Mouse (Mus musculus) heart, embryonic 11.5 days (tissue): ENCODE results near the gene Fcgrt. TPM values are rescaled to one million over a fixed set of nuclear protein-coding genes. Genes with fewer than 3 reads are reported as not detected.

Experiments
- ATAC-seq: fragments of 200-750 bp; cut with Nextera tagmentation; replicated peaks from 2 replicates; pipeline ENCODE4 v1.8.0; 2017; ENCODE audit warnings: moderate library complexity; ENCODE audit not compliant: insufficient number of reproducible peaks, low FRiP score, low TSS enrichment
- H3K27ac ChIP-seq: fragments of 300-500 bp; sonication (generic); 2 replicates; pipeline ENCODE4 v1.5.1; 2014; ENCODE audit warnings: mild to moderate bottlenecking, low read depth, low read length
- H3K27me3 ChIP-seq: fragments of 300-500 bp; sonication (generic); 2 replicates; pipeline ENCODE4 v1.6.1; 2014; ENCODE audit warnings: mild to moderate bottlenecking, low read length, mixed read lengths; ENCODE audit not compliant: control insufficient read depth, insufficient read depth
- H3K36me3 ChIP-seq: fragments of 300-500 bp; sonication (generic); 2 replicates; pipeline ENCODE4 v1.6.1; 2014; ENCODE audit warnings: mild to moderate bottlenecking, low read length, moderate library complexity, mixed read lengths; ENCODE audit not compliant: control insufficient read depth, insufficient read depth
- H3K4me1 ChIP-seq: fragments of 300-500 bp; sonication (generic); 2 replicates; pipeline ENCODE4 v1.6.1; 2014; ENCODE audit warnings: low read length; ENCODE audit not compliant: control insufficient read depth, insufficient read depth
- H3K4me2 ChIP-seq: fragments of 300-500 bp; sonication (generic); 2 replicates; pipeline ENCODE4 v1.6.1; 2014; ENCODE audit warnings: mild to moderate bottlenecking, moderate library complexity
- H3K4me3 ChIP-seq: fragments of 300-500 bp; sonication (generic); 2 replicates; pipeline ENCODE4 v1.5.1; 2014; ENCODE audit warnings: low read depth, low read length
- H3K9ac ChIP-seq: fragments of 300-500 bp; sonication (generic); 2 replicates; pipeline ENCODE4 v1.6.1; 2014; ENCODE audit warnings: mild to moderate bottlenecking, low read depth, low read length, moderate library complexity
- H3K9me3 ChIP-seq: fragments of 300-500 bp; sonication (generic); replicated peaks from 2 replicates; pipeline ENCODE4 v1.6.1; 2016; ENCODE audit warnings: low read length; ENCODE audit not compliant: control insufficient read depth
- WGBS: fragments of 180-500 bp; shearing (Covaris S2); extraction: QIAGEN DNeasy Blood & Tissue Kit; methylation state at CpG from one replicate; pipeline ENCODE4 v1.1.7; 2014; ENCODE audit not compliant: insufficient replicate concordance; 5-methylcytosine and 5-hydroxymethylcytosine counted together
- polyA plus RNA-seq: library from polyadenylated mRNA; unstranded; fragments of >200 nt; fragmentation: Nextera tagmentation; extraction: Ambion mirVana; gene quantifications from 2 replicates; pipeline ENCODE4 v1.2.1, GENCODE M21; 2014

Fcgrt gene
- polyA plus RNA-seq, 1 experiment from 2014 or later, result 15.1 TPM

GRCm38 (mm10) chr7:45056329-45056971 is 47.2 kb downstream of the Fcgrt start:
- H3K9me3 ChIP-seq, result no peaks in the 10 kb centered on the region
- no peak overlapping the region for H3K27ac ChIP-seq
- no peak overlapping the region for H3K4me2 ChIP-seq
- H3K9ac ChIP-seq, result no peak overlapping the region; the same call in 1 of the 2 replicates
- H3K4me1 ChIP-seq, result peaks cover 5% of the 10 kb centered on the region
- WGBS, result 62% methylated on average over 14 of the region's 14 CpGs
- no peak overlapping the region for H3K4me3 ChIP-seq
- ATAC-seq, result no peak
- H3K27me3 ChIP-seq, result no peaks in the 10 kb centered on the region
- H3K36me3 ChIP-seq, result no peaks in the 10 kb centered on the region

- Histone ChIP-seq H3K4me1 (peaks cover 5% of the 10 kb centered on the region; the same call in 1 of the 2 replicates), H3K36me3 (peaks cover 12% of the 10 kb centered on the region), H3K4me3 (peak overlapping the region; percentile 85), H3K4me2 (peak overlapping the region; percentile 99), H3K9ac (peak overlapping the region; percentile 93), H3K27me3 (no peaks in the 10 kb centered on the region), H3K9me3 (no peaks in the 10 kb centered on the region), H3K27ac (peak overlapping the region; percentile 99)
- WGBS, result 0% methylated on average over 33 of the region's 33 CpGs
- peak; percentile 92 for ATAC-seq
Observed at GRCm38 (mm10) chr7:45053931-45054510, 49.6 kb downstream of the Fcgrt start.

GRCm38 (mm10) chr7:45053117-45053930 is 50.3 kb downstream of the Fcgrt start:
- WGBS, result under 1% methylated on average over 37 of the region's 59 CpGs
- ATAC-seq, result peak; percentile 41
- peak overlapping the region; percentile 99 for H3K4me2 ChIP-seq
- peak overlapping the region; percentile 93 for H3K9ac ChIP-seq
- H3K9me3 ChIP-seq, result no peaks in the 10 kb centered on the region
- no peaks in the 10 kb centered on the region for H3K27me3 ChIP-seq
- peaks cover 5% of the 10 kb centered on the region; the same call in 1 of the 2 replicates for H3K4me1 ChIP-seq
- H3K36me3 ChIP-seq, result peaks cover 19% of the 10 kb centered on the region
- peak overlapping the region; percentile 99 for H3K27ac ChIP-seq
- peak overlapping the region; percentile 85 for H3K4me3 ChIP-seq

GRCm38 (mm10) chr7:45052862-45053116 is 50.9 kb downstream of the Fcgrt start, which contains the start of gene Prr12:
TSS of gene Prr12 (minus strand) at chr7:45052881.
- Histone ChIP-seq H3K9me3 (no peaks in the 10 kb centered on the region), H3K9ac (peak within 1 kb of the TSS; percentile 93), H3K4me3 (peak within 1 kb of the TSS; percentile 85), H3K36me3 (peaks cover 25% of the 10 kb centered on the region), H3K27ac (peak within 1 kb of the TSS; percentile 99), H3K27me3 (no peaks in the 10 kb centered on the region), H3K4me2 (peak within 1 kb of the TSS; percentile 99), H3K4me1 (peaks cover 5% of the 10 kb centered on the region; the same call in 1 of the 2 replicates)
- WGBS, result 0% methylated on average over 14 of the region's 18 CpGs
- no peak for ATAC-seq

GRCm38 (mm10) chr7:45052181-45052861 is 51.3 kb downstream of the Fcgrt start:
- H3K9ac ChIP-seq, result peak overlapping the region; percentile 93
- no peaks in the 10 kb centered on the region for H3K27me3 ChIP-seq
- peak overlapping the region; percentile 85 for H3K4me3 ChIP-seq
- H3K36me3 ChIP-seq, result peaks cover 29% of the 10 kb centered on the region
- WGBS, result under 1% methylated on average over 36 of the region's 38 CpGs
- H3K9me3 ChIP-seq, result no peaks in the 10 kb centered on the region
- peak overlapping the region; percentile 99 for H3K4me2 ChIP-seq
- peak overlapping the region; percentile 99 for H3K27ac ChIP-seq
- H3K4me1 ChIP-seq, result peaks cover 5% of the 10 kb centered on the region; the same call in 1 of the 2 replicates
- ATAC-seq, result no peak

- Histone ChIP-seq H3K36me3 (peaks cover 35% of the 10 kb centered on the region), H3K9ac (peak overlapping the region; percentile 93), H3K9me3 (no peaks in the 10 kb centered on the region), H3K27me3 (no peaks in the 10 kb centered on the region), H3K27ac (no peak overlapping the region), H3K4me2 (peak overlapping the region; percentile 99), H3K4me1 (peaks cover 5% of the 10 kb centered on the region; the same call in 1 of the 2 replicates), H3K4me3 (peak overlapping the region; percentile 85)
- no peak for ATAC-seq
- 3% methylated on average over 13 of the region's 13 CpGs for WGBS
Observed at GRCm38 (mm10) chr7:45051601-45051974, 52.1 kb downstream of the Fcgrt start.

GRCm38 (mm10) chr7:45050945-45051600 is 52.6 kb downstream of the Fcgrt start:
- peaks cover 38% of the 10 kb centered on the region for H3K36me3 ChIP-seq
- H3K4me1 ChIP-seq, result peaks cover 5% of the 10 kb centered on the region; the same call in 1 of the 2 replicates
- H3K4me3 ChIP-seq, result peak overlapping the region; percentile 85
- peak overlapping the region; percentile 37; the same call in 1 of the 2 replicates for H3K27ac ChIP-seq
- H3K4me2 ChIP-seq, result peak overlapping the region; percentile 99
- 4% methylated on average over 16 of the region's 16 CpGs for WGBS
- no peaks in the 10 kb centered on the region for H3K27me3 ChIP-seq
- peak overlapping the region; percentile 50; the same call in 1 of the 2 replicates for H3K9ac ChIP-seq
- ATAC-seq, result no peak; the same call in 1 of the 2 replicates
- H3K9me3 ChIP-seq, result no peaks in the 10 kb centered on the region
